Mouse (Mus musculus) forebrain, postnatal 0 days (tissue): ENCODE results near the gene Tmem123. TPM values are rescaled to one million over a fixed set of nuclear protein-coding genes. Genes with fewer than 3 reads are reported as not detected.
A peak's percentile ranks its signal among the peaks of the same experiment; 100 is the strongest.

ENCODE experiments used
- ATAC-seq: fragments of 200-750 bp; cut with Nextera tagmentation; 2 replicates; pipeline ENCODE4 v1.8.0; 2017; ENCODE audit warnings: mild to moderate bottlenecking, moderate library complexity
- DNase-seq: peaks from one replicate; pipeline ENCODE4 v3.0.0-alpha.2; 2015
- H3K27ac ChIP-seq: fragments of 300-500 bp; sonication (generic); 2 replicates; pipeline ENCODE4 v1.5.1; 2014; ENCODE audit warnings: low read depth, mild to moderate bottlenecking, antibody characterized with exemption, low read length, moderate library complexity, mixed read lengths
- H3K27me3 ChIP-seq: fragments of 300-500 bp; sonication (generic); 2 replicates; pipeline ENCODE4 v1.6.1; 2014; ENCODE audit warnings: mild to moderate bottlenecking, low read length, mixed read lengths; ENCODE audit not compliant: insufficient read depth
- H3K36me3 ChIP-seq: fragments of 300-500 bp; sonication (generic); 2 replicates; pipeline ENCODE4 v1.6.1; 2014; ENCODE audit warnings: mild to moderate bottlenecking, moderate library complexity; ENCODE audit not compliant: insufficient read depth
- H3K4me1 ChIP-seq: fragments of 300-500 bp; sonication (generic); 2 replicates; pipeline ENCODE4 v1.6.1; 2014; ENCODE audit warnings: antibody characterized with exemption; ENCODE audit not compliant: insufficient read depth
- H3K4me2 ChIP-seq: fragments of 300-500 bp; sonication (generic); 2 replicates; pipeline ENCODE4 v1.6.1; 2014; ENCODE audit warnings: low read depth, mild to moderate bottlenecking, moderate library complexity
- H3K4me3 ChIP-seq: fragments of 300-500 bp; sonication (generic); 2 replicates; pipeline ENCODE4 v1.5.1; 2014; ENCODE audit warnings: low read depth, low read length, mixed read lengths
- H3K9ac ChIP-seq: fragments of 300-500 bp; sonication (generic); 2 replicates; pipeline ENCODE4 v1.6.1; 2014; ENCODE audit warnings: mild to moderate bottlenecking
- H3K9me3 ChIP-seq: fragments of 300-500 bp; sonication (generic); 2 replicates; pipeline ENCODE4 v1.6.1; 2016; ENCODE audit warnings: low read length
- CTCF ChIP-seq: sonication (generic); IDR thresholded peaks from 2 replicates; pipeline ENCODE4 v1.5.1; 2016; ENCODE audit warnings: antibody characterized with exemption, control low read depth, low read depth
- WGBS: fragments of 180-500 bp; shearing (Covaris S2); extraction: QIAGEN DNeasy Blood & Tissue Kit; methylation state at CpG from one replicate; pipeline ENCODE4 v1.1.7; 2014; 5-methylcytosine and 5-hydroxymethylcytosine counted together
- polyA plus RNA-seq: library from polyadenylated mRNA; unstranded; fragments of >200 nt; fragmentation: Nextera tagmentation; extraction: Ambion mirVana; gene quantifications from 2 replicates; pipeline ENCODE4 v1.2.1, GENCODE M21; 2015
- total RNA-seq: library from RNA; depleted of rRNA; stranded (reverse); fragments of >200 nt; gene quantifications from 2 replicates; pipeline ENCODE4 v1.2.3, GENCODE M21; 2014

Gene Tmem123
- total and polyA plus RNA-seq, 2 experiments from 2014 or later, result 13.9 to 19.8 TPM

DNA sequence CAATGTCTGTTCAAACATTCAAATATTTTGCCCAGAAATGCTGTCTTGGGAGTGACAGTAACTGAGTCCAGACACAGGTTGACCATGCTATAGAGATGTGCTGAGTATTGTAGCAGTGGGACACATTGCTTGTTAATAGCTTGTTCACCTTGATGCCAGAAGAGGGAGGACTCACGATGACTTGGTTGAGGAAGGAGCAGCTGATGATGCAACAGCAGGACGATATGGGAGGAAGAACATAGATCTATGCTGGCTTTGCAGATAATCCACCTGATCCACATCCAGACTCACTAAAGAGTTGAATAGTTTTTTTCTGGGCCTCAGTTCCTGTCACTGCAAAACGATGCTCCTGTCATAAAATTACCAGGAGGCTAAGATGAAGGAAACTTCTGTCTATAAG, 2.7 kb downstream of the Tmem123 start:
- no peak overlapping the region for H3K9ac ChIP-seq
- H3K4me3 ChIP-seq, result no peak overlapping the region
- H3K4me2 ChIP-seq, result no peak overlapping the region
- H3K27me3 ChIP-seq, result no peaks in the 10 kb centered on the region
- no peaks in the 10 kb centered on the region for H3K9me3 ChIP-seq
- H3K4me1 ChIP-seq, result peaks cover 11% of the 10 kb centered on the region; the same call in 1 of the 2 replicates
- no peak for DNase-seq
- ATAC-seq, result no peak
- H3K36me3 ChIP-seq, result no peaks in the 10 kb centered on the region
- TF ChIP-seq CTCF, result no peak
- H3K27ac ChIP-seq, result no peak overlapping the region
- WGBS, result 73% methylated on average over 3 of the region's 3 CpGs

DNA sequence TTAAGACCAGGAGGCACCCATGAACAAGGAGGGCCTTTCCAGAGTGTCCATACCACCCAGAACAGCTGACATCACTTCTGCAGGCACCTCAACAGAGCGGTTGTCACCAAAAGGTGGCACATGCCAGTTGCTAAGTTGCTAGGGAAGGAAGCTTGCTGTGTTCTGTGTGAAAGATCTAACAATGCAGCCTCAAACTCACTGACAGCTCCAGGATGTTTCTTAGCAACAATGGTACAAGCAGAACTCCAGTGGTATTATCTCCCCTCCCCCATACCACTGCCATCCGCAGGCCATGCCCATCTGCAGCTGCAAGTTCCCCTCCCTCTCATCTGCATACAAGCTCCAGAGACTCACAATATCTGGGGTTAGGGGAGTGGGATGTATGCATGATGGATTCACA, 3.7 kb downstream of the Tmem123 start:
- Histone ChIP-seq H3K36me3 (no peaks in the 10 kb centered on the region), H3K9ac (no peak overlapping the region), H3K4me2 (no peak overlapping the region), H3K9me3 (no peaks in the 10 kb centered on the region), H3K27ac (no peak overlapping the region), H3K27me3 (no peaks in the 10 kb centered on the region), H3K4me3 (no peak overlapping the region), H3K4me1 (peaks cover 11% of the 10 kb centered on the region; the same call in 1 of the 2 replicates)
- ATAC-seq (peak; percentile 50), DNase-seq (peak; percentile 41)
- no peak for TF ChIP-seq CTCF
- 22% methylated on average over 2 of the region's 2 CpGs for WGBS

DNA sequence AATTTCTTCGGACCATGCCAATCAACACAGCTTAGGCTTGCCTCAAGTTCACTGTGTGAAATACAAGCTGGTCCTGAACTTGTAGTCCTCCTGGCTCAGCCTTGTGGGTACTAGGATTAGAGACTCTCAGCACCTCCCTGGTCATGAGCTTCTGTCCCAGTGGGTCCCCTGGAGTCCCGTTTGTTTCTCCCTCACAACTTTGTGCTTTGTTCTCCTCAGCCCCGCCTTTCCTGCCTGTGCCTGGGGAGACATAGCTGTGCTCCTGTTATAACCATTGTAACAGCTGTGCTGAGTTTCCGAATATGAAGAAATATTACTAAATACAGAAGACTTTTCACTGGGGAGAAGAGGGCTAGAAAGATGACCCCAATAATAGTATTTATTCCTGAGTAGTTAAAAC, 5.2 kb downstream of the Tmem123 start:
- no peak for TF ChIP-seq CTCF
- H3K4me2 ChIP-seq, result no peak overlapping the region
- H3K27ac ChIP-seq, result no peak overlapping the region
- ATAC-seq (no peak), DNase-seq (no peak)
- H3K9me3 ChIP-seq, result no peaks in the 10 kb centered on the region
- 65% methylated on average over 4 of the region's 4 CpGs for WGBS
- no peak overlapping the region for H3K4me3 ChIP-seq
- no peak overlapping the region for H3K9ac ChIP-seq
- no peaks in the 10 kb centered on the region for H3K36me3 ChIP-seq
- H3K4me1 ChIP-seq, result peaks cover 11% of the 10 kb centered on the region; the same call in 1 of the 2 replicates
- no peaks in the 10 kb centered on the region for H3K27me3 ChIP-seq

DNA sequence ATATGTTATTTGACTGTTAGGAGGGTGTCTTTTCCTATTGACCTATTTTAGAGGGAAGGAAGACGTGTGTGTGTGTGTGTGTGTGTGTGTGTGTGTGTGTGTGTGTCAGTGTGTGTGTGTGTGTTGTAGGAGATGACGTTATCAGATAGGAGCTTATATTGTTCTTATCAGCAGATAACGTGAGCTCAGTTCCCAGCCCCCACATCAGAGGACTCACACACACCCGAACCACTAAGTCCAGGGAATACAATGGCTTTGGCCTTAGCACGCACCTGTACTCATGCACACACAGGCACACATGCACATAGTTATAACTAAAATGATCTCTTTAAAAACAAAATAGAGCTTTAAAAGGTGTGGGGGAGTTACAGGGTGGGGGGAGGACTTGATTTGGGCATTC, 5.7 kb downstream of the Tmem123 start:
- ATAC-seq, result no peak
- WGBS, result 87% methylated on average over 5 of the region's 5 CpGs

DNA sequence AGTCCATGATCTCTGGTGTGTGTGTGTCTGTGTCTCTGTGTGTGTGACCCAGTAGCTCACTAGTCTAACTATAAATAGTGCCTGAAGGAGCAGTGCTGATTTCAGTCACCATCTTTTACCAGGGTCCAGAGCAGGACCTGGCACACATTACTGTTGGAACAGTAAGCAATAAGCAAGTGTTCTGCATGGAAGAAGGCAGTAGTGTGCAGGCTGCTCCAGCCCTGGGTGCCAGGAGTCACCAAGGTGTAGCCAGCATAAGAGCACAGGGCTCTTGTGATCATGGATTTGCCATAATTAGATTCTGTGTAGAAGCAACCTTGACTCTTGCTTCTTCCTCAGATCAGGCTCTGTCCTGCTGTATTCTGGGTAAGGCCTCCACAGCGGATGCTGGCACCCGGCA, 8.5 kb downstream of the Tmem123 start:
- no peak for TF ChIP-seq CTCF
- no peak for DNase-seq
- H3K9ac ChIP-seq, result no peak overlapping the region
- no peak overlapping the region for H3K27ac ChIP-seq
- H3K4me2 ChIP-seq, result no peak overlapping the region
- H3K27me3 ChIP-seq, result no peaks in the 10 kb centered on the region
- no peaks in the 10 kb centered on the region for H3K36me3 ChIP-seq
- H3K4me1 ChIP-seq, result 0 out of 2 replicates have a peak, but pooled peaks cover 5% of the 10 kb centered on the region
- H3K4me3 ChIP-seq, result no peak overlapping the region
- 77% methylated on average over 2 of the region's 2 CpGs for WGBS
- no peaks in the 10 kb centered on the region for H3K9me3 ChIP-seq
- no peak for ATAC-seq

More for the DNA sequence above, 5.7 kb downstream of the Tmem123 start:
- Histone ChIP-seq H3K36me3 (no peaks in the 10 kb centered on the region), H3K27me3 (no peaks in the 10 kb centered on the region), H3K27ac (no peak overlapping the region), H3K9ac (no peak overlapping the region), H3K4me3 (no peak overlapping the region), H3K4me1 (peaks cover 11% of the 10 kb centered on the region; the same call in 1 of the 2 replicates), H3K4me2 (no peak overlapping the region), H3K9me3 (no peaks in the 10 kb centered on the region)
- no peak for DNase-seq
- no peak for TF ChIP-seq CTCF

DNA sequence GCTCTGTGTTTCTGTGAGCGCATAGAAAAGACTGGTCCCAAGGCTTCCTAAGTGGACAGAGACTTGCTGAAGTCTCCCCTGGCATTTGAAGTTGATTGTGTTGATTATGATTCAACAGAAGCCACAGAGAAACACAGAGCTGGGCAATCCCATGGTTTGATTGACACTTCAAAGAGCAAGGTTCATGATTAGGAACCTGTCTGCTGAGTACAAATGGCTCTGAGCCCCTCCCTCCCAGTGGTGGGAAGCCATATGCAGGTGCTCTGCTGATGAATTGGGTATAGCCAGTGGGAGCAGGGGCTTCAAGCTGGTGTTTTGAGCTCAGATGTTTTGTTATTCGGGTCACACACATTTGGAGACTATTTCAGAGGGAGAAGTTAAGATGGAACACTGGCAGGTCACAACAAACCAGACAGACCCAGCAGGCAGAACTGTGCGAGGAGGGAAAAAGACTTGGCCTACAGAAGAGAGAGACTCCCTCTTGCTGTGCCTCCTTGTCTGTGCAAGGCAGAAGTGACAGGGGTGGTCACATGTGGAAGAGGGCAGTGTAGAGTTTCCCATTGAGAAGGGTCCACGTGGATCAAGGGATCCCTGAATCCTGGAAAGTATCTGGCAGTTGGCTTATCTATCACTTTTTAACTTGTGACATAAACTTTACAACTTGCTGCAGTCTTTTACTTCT, 9.1 kb downstream of the Tmem123 start:
- TF ChIP-seq CTCF, result no peak
- Histone ChIP-seq H3K9ac (no peak overlapping the region), H3K4me3 (no peak overlapping the region), H3K9me3 (no peaks in the 10 kb centered on the region), H3K4me1 (0 out of 2 replicates have a peak, but pooled peaks cover 5% of the 10 kb centered on the region), H3K36me3 (no peaks in the 10 kb centered on the region), H3K27me3 (no peaks in the 10 kb centered on the region), H3K4me2 (no peak overlapping the region), H3K27ac (no peak overlapping the region)
- ATAC-seq, result no peak
- 71% methylated on average over 4 of the region's 4 CpGs for WGBS
- no peak for DNase-seq

DNA sequence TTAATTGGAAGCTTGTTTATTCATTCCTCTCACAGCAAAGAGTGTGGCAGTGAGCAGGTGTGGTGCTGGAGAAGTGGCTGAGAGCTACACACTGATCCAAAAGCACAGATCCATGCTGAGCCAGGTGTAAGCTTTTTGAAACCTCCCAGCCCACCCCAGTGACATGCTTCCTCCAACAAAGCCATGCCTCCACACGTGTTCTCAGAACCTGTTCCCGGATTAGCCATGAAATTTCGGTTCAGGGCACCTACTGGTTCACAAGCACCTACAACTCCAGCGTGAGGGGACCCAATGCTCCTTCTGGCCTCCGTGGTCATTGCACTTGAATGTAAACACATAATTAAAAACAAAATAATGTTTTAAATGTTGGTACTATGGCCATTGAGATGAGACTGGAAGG, 9.8 kb downstream of the Tmem123 start:
- DNase-seq, result no peak
- H3K4me3 ChIP-seq, result no peak overlapping the region
- no peaks in the 10 kb centered on the region for H3K27me3 ChIP-seq
- TF ChIP-seq CTCF, result no peak
- H3K27ac ChIP-seq, result no peak overlapping the region
- no peak for ATAC-seq
- WGBS, result 93% methylated on average over 5 of the region's 5 CpGs
- no peaks in the 10 kb centered on the region for H3K4me1 ChIP-seq
- no peaks in the 10 kb centered on the region for H3K9me3 ChIP-seq
- H3K9ac ChIP-seq, result no peak overlapping the region
- no peak overlapping the region for H3K4me2 ChIP-seq
- no peaks in the 10 kb centered on the region; the same call in 1 of the 2 replicates for H3K36me3 ChIP-seq
